Mouse (Mus musculus) bone marrow, adult 2 months (tissue): ENCODE results near the gene Hjurp.

Source experiments
- CTCF ChIP-seq: fragments of 200-500 bp; IDR thresholded peaks from 2 replicates; pipeline ENCODE4 v1.5.1; 2011; ENCODE audit warnings: low read length, control low read depth; ENCODE audit not compliant: control insufficient read depth, insufficient read depth
- POLR2A ChIP-seq: fragments of 200-500 bp; IDR thresholded peaks from 2 replicates; pipeline ENCODE4 v1.6.1; 2011; ENCODE audit warnings: low read depth, mild to moderate bottlenecking, control low read depth, low read length, borderline replicate concordance; ENCODE audit not compliant: control insufficient read depth

GRCm38 (mm10) chr1:88256886-88257663 lies 20.4 kb downstream of the Hjurp start:
- TF ChIP-seq CTCF: no peak
- no peak for TF ChIP-seq POLR2A
